Mouse (Mus musculus) embryonic facial prominence, embryonic 13.5 days (tissue): Measurements from ENCODE around the gene Trim68. TPM values are rescaled to one million over a fixed set of nuclear protein-coding genes. Genes with fewer than 3 reads are reported as not detected.
"Not testable (repeated sequence)": the region's sequence is repeated elsewhere in the genome, so short reads cannot be mapped to it uniquely, and the experiment has no call there.

Source experiments
- ATAC-seq: fragments of 200-750 bp; cut with Nextera tagmentation; 2 replicates; pipeline ENCODE4 v1.8.0; 2017; ENCODE audit warnings: low read depth; ENCODE audit not compliant: insufficient number of reproducible peaks, insufficient read depth, low FRiP score, low TSS enrichment
- H3K27ac ChIP-seq: fragments of 300-500 bp; sonication (generic); 2 replicates; pipeline ENCODE4 v1.5.1; 2015; ENCODE audit warnings: moderate library complexity, mild to moderate bottlenecking, inconsistent platforms
- H3K27me3 ChIP-seq: fragments of 300-500 bp; sonication (generic); 2 replicates; pipeline ENCODE4 v1.6.1; 2015; ENCODE audit warnings: mild to moderate bottlenecking, inconsistent platforms
- H3K36me3 ChIP-seq: fragments of 300-500 bp; sonication (generic); 2 replicates; pipeline ENCODE4 v1.6.1; 2015; ENCODE audit warnings: mild to moderate bottlenecking, inconsistent platforms
- H3K4me1 ChIP-seq: fragments of 300-500 bp; sonication (generic); 2 replicates; pipeline ENCODE4 v1.6.1; 2015; ENCODE audit warnings: inconsistent platforms
- H3K4me2 ChIP-seq: fragments of 300-500 bp; sonication (generic); 2 replicates; pipeline ENCODE4 v1.6.1; 2015; ENCODE audit warnings: moderate library complexity, mild to moderate bottlenecking, inconsistent platforms
- H3K4me3 ChIP-seq: fragments of 300-500 bp; sonication (generic); 2 replicates; pipeline ENCODE4 v1.5.1; 2015; ENCODE audit warnings: mild to moderate bottlenecking, inconsistent platforms
- H3K9ac ChIP-seq: fragments of 300-500 bp; sonication (generic); 2 replicates; pipeline ENCODE4 v1.6.1; 2015; ENCODE audit warnings: mild to moderate bottlenecking, inconsistent platforms
- H3K9me3 ChIP-seq: fragments of 300-500 bp; sonication (generic); 2 replicates; pipeline ENCODE4 v1.6.1; 2016; ENCODE audit warnings: inconsistent platforms
- WGBS: fragments of 180-500 bp; shearing (Covaris S2); methylation state at CpG from one replicate; pipeline ENCODE4 v1.1.7; 2015; ENCODE audit warnings: mixed read lengths; 5-methylcytosine and 5-hydroxymethylcytosine counted together
- polyA plus RNA-seq: library from polyadenylated mRNA; unstranded; fragments of >200 nt; fragmentation: Nextera tagmentation; extraction: Ambion mirVana; gene quantifications from 2 replicates; pipeline ENCODE4 v1.2.1, GENCODE M21; 2015

The Trim68 gene
- polyA plus RNA-seq, 1 experiment from 2014 or later, result 16.6 TPM

DNA sequence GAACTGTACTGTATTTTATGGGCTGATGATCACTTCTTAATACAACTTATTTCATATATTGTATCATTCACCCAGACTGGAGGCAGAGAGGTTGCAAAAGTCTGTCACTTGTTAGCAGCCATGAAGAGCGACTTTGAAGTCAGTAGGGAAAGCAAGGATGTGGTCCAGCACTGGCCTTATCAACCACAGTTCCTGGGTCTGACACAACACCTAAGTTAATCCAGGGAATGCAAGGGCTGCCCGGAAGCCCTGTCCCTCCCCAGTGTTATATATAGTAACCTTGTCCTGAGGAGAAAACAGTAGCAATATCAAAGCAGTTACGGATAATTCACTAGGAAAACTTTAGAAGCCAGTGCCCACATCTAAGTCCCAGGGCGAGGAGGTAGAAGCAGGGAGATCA, 42.2 kb downstream of the Trim68 start:
- H3K4me1 ChIP-seq, H3K27ac ChIP-seq, H3K9me3 ChIP-seq, H3K4me2 ChIP-seq, H3K36me3 ChIP-seq, H3K9ac ChIP-seq, H3K27me3 ChIP-seq, ATAC-seq, H3K4me3 ChIP-seq: not testable (repeated sequence)
- WGBS, result 74% methylated on average over 4 of the region's 4 CpGs

GRCm38 (mm10) chr7:102638132-102638531, 49.0 kb downstream of the Trim68 start, which contains the start of gene Olfr554:
TSS of gene Olfr554 (plus strand) at chr7:102638432.
- Histone ChIP-seq H3K9ac (no peak within 1 kb of the TSS), H3K4me2 (no peak within 1 kb of the TSS), H3K9me3 (no peaks in the 10 kb centered on the region), H3K4me1 (no peaks in the 10 kb centered on the region), H3K27ac (no peak within 1 kb of the TSS), H3K27me3 (no peaks in the 10 kb centered on the region), H3K36me3 (no peaks in the 10 kb centered on the region), H3K4me3 (no peak within 1 kb of the TSS)
- WGBS, result 75% methylated on average over 1 of the region's 1 CpGs
- no peak for ATAC-seq

GRCm38 (mm10) chr7:102636665-102637064, 50.5 kb downstream of the Trim68 start:
- no peak overlapping the region for H3K27ac ChIP-seq
- no peaks in the 10 kb centered on the region for H3K36me3 ChIP-seq
- no peak overlapping the region for H3K4me2 ChIP-seq
- WGBS, result 26% methylated on average over 3 of the region's 3 CpGs
- H3K4me1 ChIP-seq, result no peaks in the 10 kb centered on the region
- H3K9ac ChIP-seq, result no peak overlapping the region
- H3K4me3 ChIP-seq, result no peak overlapping the region
- no peaks in the 10 kb centered on the region for H3K27me3 ChIP-seq
- no peaks in the 10 kb centered on the region for H3K9me3 ChIP-seq
- no peak for ATAC-seq

Other genes with a start within 250 kb of the Trim68 start
- gene Rrm1, start 245.6 kb downstream of the Trim68 start, polyA plus RNA-seq, result 148 and 154 TPM in 2 replicates
- gene Olfr543, start 205.6 kb downstream of the Trim68 start, polyA plus RNA-seq, result 0.32 and 0.36 TPM in 2 replicates
- 0.10 and 0.20 TPM in 2 replicates for gene Olfr544, start 199.0 kb downstream of the Trim68 start, polyA plus RNA-seq
- 0.18 TPM in 1 of 2 replicates, not detected in the other for gene Olfr545, start 187.8 kb downstream of the Trim68 start, polyA plus RNA-seq
- gene Olfr547, start 152.6 kb downstream of the Trim68 start, polyA plus RNA-seq, result not detected in 2 replicates
- gene Olfr548-ps1, start 146.4 kb downstream of the Trim68 start, polyA plus RNA-seq, result not detected in 2 replicates
- not detected in 2 replicates for gene Olfr549, start 137.5 kb downstream of the Trim68 start, polyA plus RNA-seq
- gene Trim21, start 121.8 kb downstream of the Trim68 start, polyA plus RNA-seq, result 0.56 and 0.67 TPM in 2 replicates
- 0.51 TPM in 1 of 2 replicates, not detected in the other for gene Olfr550, start 115.9 kb downstream of the Trim68 start, polyA plus RNA-seq
- gene Olfr551, start 95.4 kb downstream of the Trim68 start, polyA plus RNA-seq, result not detected in 2 replicates
- not detected in 2 replicates for gene Olfr552, start 89.6 kb downstream of the Trim68 start, polyA plus RNA-seq
- not detected in 2 replicates for gene Olfr553, start 69.1 kb downstream of the Trim68 start, polyA plus RNA-seq
- gene Olfr554, start 48.9 kb downstream of the Trim68 start, polyA plus RNA-seq, result not detected in 2 replicates
- not detected in 2 replicates for gene Olfr555, start 28.5 kb downstream of the Trim68 start, polyA plus RNA-seq
- not detected in 2 replicates for gene Olfr556, start 22.4 kb downstream of the Trim68 start, polyA plus RNA-seq
- not detected in 2 replicates for gene Olfr557, start 8.6 kb upstream of the Trim68 start, polyA plus RNA-seq
- 0.08 and 0.15 TPM in 2 replicates for gene Olfr558, start 14.9 kb upstream of the Trim68 start, polyA plus RNA-seq
- not detected in 2 replicates for gene Olfr33, start 31.7 kb upstream of the Trim68 start, polyA plus RNA-seq
- not detected in 2 replicates for gene Olfr559, start 40.2 kb upstream of the Trim68 start, polyA plus RNA-seq
- gene Olfr560, start 72.0 kb upstream of the Trim68 start, polyA plus RNA-seq, result not detected in 2 replicates
- gene Olfr78, start 72.1 kb upstream of the Trim68 start, polyA plus RNA-seq, result 0.04 and 0.33 TPM in 2 replicates
- not detected in 2 replicates for gene Olfr561, start 83.9 kb upstream of the Trim68 start, polyA plus RNA-seq
- not detected in 2 replicates for gene Olfr564, start 116.2 kb upstream of the Trim68 start, polyA plus RNA-seq
- gene Olfr566, start 171.4 kb upstream of the Trim68 start, polyA plus RNA-seq, result not detected in 2 replicates
- gene Olfr568, start 189.8 kb upstream of the Trim68 start, polyA plus RNA-seq, result 0.45 TPM in 1 of 2 replicates, not detected in the other
- gene Olfr569, start 203.6 kb upstream of the Trim68 start, polyA plus RNA-seq, result not detected in 2 replicates
- gene Olfr570, start 207.2 kb upstream of the Trim68 start, polyA plus RNA-seq, result not detected in 2 replicates
- 0.15 and 0.33 TPM in 2 replicates for gene Olfr571, start 230.2 kb upstream of the Trim68 start, polyA plus RNA-seq
- not detected in 2 replicates for gene Olfr572, start 237.1 kb upstream of the Trim68 start, polyA plus RNA-seq